Mouse (Mus musculus): Measurements from ENCODE around the gene Kbtbd12. TPM values are rescaled to one million over a fixed set of nuclear protein-coding genes. Genes with fewer than 3 reads are reported as not detected.

The Kbtbd12 gene
- polyA plus RNA-seq, 1 experiment from 2014 or later = not detected

- Histone ChIP-seq H3K9ac (ENCODE audit: low read length) (no peak overlapping the region), H3K4me2 (ENCODE audit: low read depth, severe bottlenecking) (no peak overlapping the region), H3K4me1 (ENCODE audit: control insufficient read depth, insufficient read depth, low read length) (no peaks in the 10 kb centered on the region), H3K9me3 (ENCODE audit: control insufficient read depth, low read length) (no peaks in the 10 kb centered on the region), H3K4me3 (ENCODE audit: low read depth, low read length) (no peak overlapping the region), H3K27me3 (ENCODE audit: control insufficient read depth, insufficient read depth, low read length) (no peaks in the 10 kb centered on the region), H3K27ac (replicated peaks; ENCODE audit: low read depth, low read length) (no peak overlapping the region), H3K36me3 (ENCODE audit: control insufficient read depth, insufficient read depth, low read length) (no peaks in the 10 kb centered on the region)
- ATAC-seq (ENCODE audit: insufficient number of reproducible peaks, low FRiP score, low TSS enrichment, low read depth) (no peak), DNase-seq (ENCODE audit: low spot score) (no peak)
- 85% methylated on average over 4 of the region's 4 CpGs for WGBS
Measured at GRCm38 (mm10) chr6:88647564-88648295, 10.0 kb upstream of the Kbtbd12 start.

DNA sequence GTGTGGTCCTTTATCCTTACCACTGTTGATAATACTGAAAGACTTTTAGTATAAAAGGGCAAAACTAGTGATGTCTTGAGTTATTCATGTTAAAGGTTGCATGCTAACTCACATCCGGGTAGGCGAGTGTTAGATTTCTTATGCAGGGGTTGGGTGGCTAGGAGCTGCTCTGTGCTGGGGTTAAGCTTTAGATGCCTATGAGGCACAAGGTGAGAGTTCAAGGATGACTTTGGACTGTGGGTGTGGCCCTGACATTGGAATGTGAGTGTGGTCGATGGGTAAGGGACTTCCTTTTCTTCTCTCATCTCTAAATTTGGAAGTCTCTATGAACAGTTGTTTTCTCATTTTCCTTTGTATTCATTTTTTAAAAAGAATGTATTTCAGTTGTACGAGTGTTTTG, 7.0 kb upstream of the Kbtbd12 start:
- 84% methylated on average over 4 of the region's 4 CpGs for WGBS
- H3K27ac ChIP-seq (replicated peaks; ENCODE audit: low read depth, low read length) = no peak overlapping the region
- H3K27me3 ChIP-seq (ENCODE audit: control insufficient read depth, insufficient read depth, low read length) = no peaks in the 10 kb centered on the region
- H3K4me3 ChIP-seq (ENCODE audit: low read depth, low read length) = no peak overlapping the region
- no peaks in the 10 kb centered on the region for H3K9me3 ChIP-seq (ENCODE audit: control insufficient read depth, low read length)
- H3K36me3 ChIP-seq (ENCODE audit: control insufficient read depth, insufficient read depth, low read length) = no peaks in the 10 kb centered on the region
- no peak for DNase-seq (ENCODE audit: low spot score)
- no peak overlapping the region for H3K9ac ChIP-seq (ENCODE audit: low read length)
- H3K4me1 ChIP-seq (ENCODE audit: control insufficient read depth, insufficient read depth, low read length) = 0 out of 2 replicates have a peak, but pooled peaks cover 3% of the 10 kb centered on the region
- H3K4me2 ChIP-seq (ENCODE audit: low read depth, severe bottlenecking) = no peak overlapping the region
- ATAC-seq (ENCODE audit: insufficient number of reproducible peaks, low FRiP score, low TSS enrichment, low read depth) = no peak

DNA sequence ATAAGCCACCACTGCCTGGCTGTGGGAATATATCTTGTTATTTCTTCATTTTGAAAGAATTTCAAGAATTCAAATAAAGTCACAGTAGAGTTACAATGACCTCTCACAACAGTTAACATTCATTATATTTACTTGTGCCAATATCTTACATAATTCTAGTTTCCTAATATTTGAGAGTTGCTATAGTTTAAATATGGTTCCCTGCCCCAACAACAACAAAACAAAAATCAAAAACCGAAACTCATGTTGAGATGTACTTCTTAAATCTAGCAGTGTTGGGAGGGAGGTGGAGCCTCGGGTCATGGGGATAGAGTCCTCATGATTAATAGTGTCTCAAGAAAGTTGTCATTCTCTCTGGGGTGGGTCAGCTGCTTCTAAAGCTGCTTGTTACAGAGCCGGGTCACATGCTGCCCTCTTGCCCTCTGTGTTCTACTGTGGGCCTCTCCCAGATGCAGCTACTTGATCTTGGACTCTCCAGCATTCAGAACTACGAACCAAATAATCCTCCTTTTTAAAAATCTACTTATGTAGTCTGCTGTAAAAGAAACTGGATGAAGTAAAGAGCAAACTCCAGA, 3.7 kb upstream of the Kbtbd12 start:
- no peak overlapping the region for H3K4me3 ChIP-seq (ENCODE audit: low read depth, low read length)
- H3K9me3 ChIP-seq (ENCODE audit: control insufficient read depth, low read length) = no peaks in the 10 kb centered on the region
- H3K27ac ChIP-seq (replicated peaks; ENCODE audit: low read depth, low read length) = no peak overlapping the region
- no peaks in the 10 kb centered on the region for H3K36me3 ChIP-seq (ENCODE audit: control insufficient read depth, insufficient read depth, low read length)
- H3K9ac ChIP-seq (ENCODE audit: low read length) = no peak overlapping the region
- no peak for DNase-seq (ENCODE audit: low spot score)
- H3K4me1 ChIP-seq (ENCODE audit: control insufficient read depth, insufficient read depth, low read length) = 0 out of 2 replicates have a peak, but pooled peaks cover 3% of the 10 kb centered on the region
- ATAC-seq (ENCODE audit: insufficient number of reproducible peaks, low FRiP score, low TSS enrichment, low read depth) = no peak
- no peak overlapping the region for H3K4me2 ChIP-seq (ENCODE audit: low read depth, severe bottlenecking)
- 72% methylated on average over 4 of the region's 4 CpGs for WGBS
- no peaks in the 10 kb centered on the region for H3K27me3 ChIP-seq (ENCODE audit: control insufficient read depth, insufficient read depth, low read length)

DNA sequence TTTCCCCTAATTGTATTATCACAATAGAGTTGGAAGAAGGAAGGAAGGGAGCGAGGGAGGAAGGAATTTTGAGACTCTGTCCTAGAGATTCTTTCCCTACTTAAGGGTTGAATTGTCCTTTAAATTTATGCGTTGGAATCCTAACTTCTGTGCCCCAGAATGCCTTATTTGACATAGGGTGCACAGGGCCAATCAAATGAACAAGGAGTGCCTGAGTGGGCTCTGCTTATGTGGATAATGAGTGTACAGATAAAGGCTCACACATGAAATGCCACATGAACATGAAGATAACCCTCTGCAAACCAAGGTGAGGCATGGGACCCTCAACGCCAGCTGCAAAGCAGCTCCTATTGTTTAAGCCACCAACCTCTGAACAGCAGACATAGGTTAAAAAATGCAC, 2.6 kb upstream of the Kbtbd12 start:
- WGBS = 43% methylated on average over 3 of the region's 3 CpGs
- H3K27me3 ChIP-seq (ENCODE audit: control insufficient read depth, insufficient read depth, low read length) = no peaks in the 10 kb centered on the region
- H3K9ac ChIP-seq (ENCODE audit: low read length) = no peak overlapping the region
- H3K4me1 ChIP-seq (ENCODE audit: control insufficient read depth, insufficient read depth, low read length) = 0 out of 2 replicates have a peak, but pooled peaks cover 3% of the 10 kb centered on the region
- ATAC-seq (ENCODE audit: insufficient number of reproducible peaks, low FRiP score, low TSS enrichment, low read depth) = no peak
- H3K36me3 ChIP-seq (ENCODE audit: control insufficient read depth, insufficient read depth, low read length) = no peaks in the 10 kb centered on the region
- H3K27ac ChIP-seq (replicated peaks; ENCODE audit: low read depth, low read length) = no peak overlapping the region
- no peaks in the 10 kb centered on the region for H3K9me3 ChIP-seq (ENCODE audit: control insufficient read depth, low read length)
- H3K4me2 ChIP-seq (ENCODE audit: low read depth, severe bottlenecking) = 0 out of 2 replicates have a peak overlapping the region, but pooled peaks have one; percentile 2
- DNase-seq (ENCODE audit: low spot score) = no peak
- H3K4me3 ChIP-seq (ENCODE audit: low read depth, low read length) = no peak overlapping the region

- Histone ChIP-seq H3K27ac (replicated peaks; ENCODE audit: low read depth, low read length) (no peak overlapping the region), H3K4me2 (ENCODE audit: low read depth, severe bottlenecking) (0 out of 2 replicates have a peak overlapping the region, but pooled peaks have one; percentile 2), H3K9me3 (ENCODE audit: control insufficient read depth, low read length) (no peaks in the 10 kb centered on the region), H3K36me3 (ENCODE audit: control insufficient read depth, insufficient read depth, low read length) (no peaks in the 10 kb centered on the region), H3K4me3 (ENCODE audit: low read depth, low read length) (no peak overlapping the region), H3K4me1 (ENCODE audit: control insufficient read depth, insufficient read depth, low read length) (0 out of 2 replicates have a peak, but pooled peaks cover 3% of the 10 kb centered on the region), H3K9ac (ENCODE audit: low read length) (0 out of 2 replicates have a peak overlapping the region, but pooled peaks have one; percentile 17), H3K27me3 (ENCODE audit: control insufficient read depth, insufficient read depth, low read length) (no peaks in the 10 kb centered on the region)
- ATAC-seq (ENCODE audit: insufficient number of reproducible peaks, low FRiP score, low TSS enrichment, low read depth) (no peak), DNase-seq (ENCODE audit: low spot score) (no peak)
- WGBS = 4% methylated on average over 9 of the region's 9 CpGs
Measured at GRCm38 (mm10) chr6:88639921-88640320, 2.2 kb upstream of the Kbtbd12 start.

- Histone ChIP-seq H3K4me2 (ENCODE audit: low read depth, severe bottlenecking) (no peak overlapping the region), H3K36me3 (ENCODE audit: control insufficient read depth, insufficient read depth, low read length) (no peaks in the 10 kb centered on the region), H3K27ac (replicated peaks; ENCODE audit: low read depth, low read length) (no peak overlapping the region), H3K4me1 (ENCODE audit: control insufficient read depth, insufficient read depth, low read length) (0 out of 2 replicates have a peak, but pooled peaks cover 3% of the 10 kb centered on the region), H3K9me3 (ENCODE audit: control insufficient read depth, low read length) (no peaks in the 10 kb centered on the region), H3K27me3 (ENCODE audit: control insufficient read depth, insufficient read depth, low read length) (no peaks in the 10 kb centered on the region), H3K4me3 (ENCODE audit: low read depth, low read length) (no peak overlapping the region), H3K9ac (ENCODE audit: low read length) (no peak overlapping the region)
- ATAC-seq (ENCODE audit: insufficient number of reproducible peaks, low FRiP score, low TSS enrichment, low read depth) (no peak), DNase-seq (ENCODE audit: low spot score) (no peak)
- WGBS = 22% methylated on average over 6 of the region's 6 CpGs
Measured at GRCm38 (mm10) chr6:88639372-88639920, 1.7 kb upstream of the Kbtbd12 start.

GRCm38 (mm10) chr6:88638917-88639316, 1.2 kb upstream of the Kbtbd12 start:
- no peaks in the 10 kb centered on the region for H3K36me3 ChIP-seq (ENCODE audit: control insufficient read depth, insufficient read depth, low read length)
- no peaks in the 10 kb centered on the region for H3K9me3 ChIP-seq (ENCODE audit: control insufficient read depth, low read length)
- no peak overlapping the region for H3K27ac ChIP-seq (replicated peaks; ENCODE audit: low read depth, low read length)
- no peak overlapping the region for H3K4me2 ChIP-seq (ENCODE audit: low read depth, severe bottlenecking)
- ATAC-seq (ENCODE audit: insufficient number of reproducible peaks, low FRiP score, low TSS enrichment, low read depth) (no peak), DNase-seq (ENCODE audit: low spot score) (no peak)
- WGBS = 33% methylated on average over 1 of the region's 1 CpGs
- no peak overlapping the region for H3K4me3 ChIP-seq (ENCODE audit: low read depth, low read length)
- H3K27me3 ChIP-seq (ENCODE audit: control insufficient read depth, insufficient read depth, low read length) = no peaks in the 10 kb centered on the region
- no peak overlapping the region for H3K9ac ChIP-seq (ENCODE audit: low read length)
- H3K4me1 ChIP-seq (ENCODE audit: control insufficient read depth, insufficient read depth, low read length) = 0 out of 2 replicates have a peak, but pooled peaks cover 3% of the 10 kb centered on the region

- H3K9ac ChIP-seq (ENCODE audit: low read length) = no peak overlapping the region
- H3K4me3 ChIP-seq (ENCODE audit: low read depth, low read length) = no peak overlapping the region
- H3K27ac ChIP-seq (replicated peaks; ENCODE audit: low read depth, low read length) = no peak overlapping the region
- no peaks in the 10 kb centered on the region for H3K9me3 ChIP-seq (ENCODE audit: control insufficient read depth, low read length)
- H3K36me3 ChIP-seq (ENCODE audit: control insufficient read depth, insufficient read depth, low read length) = no peaks in the 10 kb centered on the region
- no peak overlapping the region for H3K4me2 ChIP-seq (ENCODE audit: low read depth, severe bottlenecking)
- 0 out of 2 replicates have a peak, but pooled peaks cover 3% of the 10 kb centered on the region for H3K4me1 ChIP-seq (ENCODE audit: control insufficient read depth, insufficient read depth, low read length)
- ATAC-seq (ENCODE audit: insufficient number of reproducible peaks, low FRiP score, low TSS enrichment, low read depth) (no peak), DNase-seq (ENCODE audit: low spot score) (no peak)
- 87% methylated on average over 6 of the region's 6 CpGs for WGBS
- H3K27me3 ChIP-seq (ENCODE audit: control insufficient read depth, insufficient read depth, low read length) = no peaks in the 10 kb centered on the region
Measured at GRCm38 (mm10) chr6:88635881-88636754, 1.6 kb downstream of the Kbtbd12 start.
